Mouse (Mus musculus) right cerebral cortex, adult 2 months (tissue): ENCODE data around the gene E330017A01Rik.

Experiments
- DNase-seq, 2 experiments: peaks; one replicate each; pipeline ENCODE4 v3.0.0; 2021 to 2022; ENCODE audit warnings: low spot score in 2 of 2

Gene E330017A01Rik

GRCm38 (mm10) chr16:58663021-58663420 is 24.5 kb upstream of the E330017A01Rik start:
- no peak for DNase-seq

DNA sequence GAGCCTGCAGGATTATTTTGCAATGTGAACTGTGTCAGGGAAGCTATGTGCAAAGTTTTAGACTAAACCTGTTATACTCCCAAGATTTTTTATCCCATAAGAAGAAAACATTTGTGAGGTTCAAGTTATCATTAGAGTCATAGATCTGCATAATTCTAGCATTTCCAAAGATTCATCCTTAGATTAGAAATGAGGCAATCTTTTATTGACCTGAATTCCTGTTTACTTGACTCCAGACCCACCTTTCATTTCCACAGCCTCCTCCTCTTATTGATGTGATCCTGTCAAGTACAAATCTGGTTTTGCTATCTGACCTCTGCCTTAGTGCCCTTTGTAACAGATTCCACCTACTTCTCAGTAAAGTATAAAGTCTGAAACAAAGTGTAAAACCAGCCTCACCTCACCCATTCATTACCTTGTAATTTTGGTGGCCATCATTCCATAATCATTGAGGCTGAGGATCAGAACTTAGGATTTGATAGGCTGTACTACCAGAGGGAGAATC is 23.8 kb upstream of the E330017A01Rik start:
- DNase-seq = no peak

GRCm38 (mm10) chr16:58661826-58662225 is 23.3 kb upstream of the E330017A01Rik start:
- no peak for DNase-seq

- DNase-seq = no peak
These were observed 20.1 kb upstream of the E330017A01Rik start for GRCm38 (mm10) chr16:58658668-58659067.

- DNase-seq = no peak
These were observed 18.0 kb upstream of the E330017A01Rik start for GRCm38 (mm10) chr16:58656526-58656925.

GRCm38 (mm10) chr16:58655751-58656150 is 17.2 kb upstream of the E330017A01Rik start:
- no peak for DNase-seq

DNA sequence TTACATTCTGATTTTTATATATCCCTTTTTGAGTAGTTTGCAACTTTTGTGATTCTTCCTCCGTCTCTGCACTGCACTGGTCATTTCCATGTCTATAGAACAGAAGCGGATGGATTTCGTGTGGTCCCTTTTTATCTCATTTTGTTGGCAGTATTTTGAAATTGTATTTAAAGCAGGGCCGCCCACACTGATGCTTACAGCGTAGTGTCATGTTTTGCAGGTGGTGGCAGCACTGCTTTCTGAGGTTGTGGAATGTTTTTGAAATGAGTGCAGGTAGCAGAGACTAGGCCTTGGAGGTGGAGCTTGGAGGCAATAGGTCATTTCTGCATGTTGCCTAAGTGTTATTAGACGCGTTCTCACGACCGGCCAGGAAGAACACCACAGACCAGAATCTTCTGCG is 11.4 kb upstream of the E330017A01Rik start:
- DNase-seq = peak in 1 of 2 experiments; percentile 41

GRCm38 (mm10) chr16:58638016-58638415 is 523 bp downstream of the E330017A01Rik start:
- no peak for DNase-seq

DNA sequence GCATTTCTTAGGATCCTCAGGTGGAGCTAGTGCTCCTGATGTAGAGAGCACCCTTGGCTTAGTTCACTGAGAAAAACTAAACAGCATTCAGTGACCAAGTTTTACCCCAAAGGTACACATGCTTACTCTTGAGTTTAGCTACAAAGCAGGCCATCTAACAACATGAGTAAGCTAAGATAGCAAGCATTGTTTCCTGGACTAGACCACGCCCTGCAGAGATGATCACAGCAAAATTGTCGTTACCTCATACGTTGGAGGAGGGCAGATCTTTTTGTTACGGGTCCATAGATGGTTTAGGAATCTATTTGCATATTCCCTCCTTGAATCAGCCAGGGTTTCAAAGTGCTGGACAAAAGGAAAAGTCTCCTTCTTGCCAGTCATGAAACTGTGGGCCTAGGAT is 1.1 kb downstream of the E330017A01Rik start:
- no peak for DNase-seq

DNA sequence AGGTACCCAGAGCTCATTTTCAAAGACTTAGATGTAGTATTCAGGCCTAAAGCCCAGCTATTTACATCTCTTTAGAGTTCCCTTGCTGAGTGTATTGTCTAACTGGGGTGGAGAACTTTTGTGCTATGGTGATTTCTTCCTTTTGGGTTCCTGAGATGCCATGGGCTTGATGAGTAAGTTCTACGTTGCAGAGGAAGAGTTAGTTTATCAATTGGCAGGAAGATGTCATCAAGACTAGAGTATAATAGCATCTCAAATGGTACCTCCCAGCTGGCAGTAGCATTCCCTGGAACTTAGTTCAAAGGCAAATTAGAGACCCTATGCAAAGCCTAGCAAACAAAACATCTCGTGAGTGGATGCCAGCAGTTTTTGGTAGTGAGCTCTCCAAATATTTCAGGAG is 2.7 kb downstream of the E330017A01Rik start:
- DNase-seq = no peak

GRCm38 (mm10) chr16:58629736-58630135 is 8.8 kb downstream of the E330017A01Rik start:
- DNase-seq = no peak

- DNase-seq = no peak
These were observed 9.6 kb downstream of the E330017A01Rik start for GRCm38 (mm10) chr16:58628968-58629367.

GRCm38 (mm10) chr16:58628336-58628680 is 10.2 kb downstream of the E330017A01Rik start:
- DNase-seq = no peak

- no peak for DNase-seq
These were observed 10.8 kb downstream of the E330017A01Rik start for GRCm38 (mm10) chr16:58627597-58628335.

DNA sequence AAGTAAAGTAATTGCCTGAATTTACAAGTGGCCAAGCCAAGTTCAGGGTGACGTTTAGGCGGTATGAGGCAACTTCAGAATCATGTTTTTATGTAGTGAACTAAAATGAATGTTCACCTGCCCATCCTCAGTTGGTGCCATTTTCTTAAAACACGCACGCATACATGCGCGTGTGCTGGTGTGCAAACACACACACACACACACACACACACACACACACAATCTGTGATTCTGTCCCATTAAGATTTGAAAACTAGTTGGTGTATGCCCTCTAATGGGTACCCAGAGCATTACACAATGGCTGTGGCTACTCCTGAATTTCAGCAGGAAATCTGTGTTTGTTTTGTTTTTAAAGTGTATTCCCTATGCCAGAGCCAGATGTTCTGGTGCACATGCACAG is 14.6 kb downstream of the E330017A01Rik start:
- peak; percentile 53 to 59 for DNase-seq

DNA sequence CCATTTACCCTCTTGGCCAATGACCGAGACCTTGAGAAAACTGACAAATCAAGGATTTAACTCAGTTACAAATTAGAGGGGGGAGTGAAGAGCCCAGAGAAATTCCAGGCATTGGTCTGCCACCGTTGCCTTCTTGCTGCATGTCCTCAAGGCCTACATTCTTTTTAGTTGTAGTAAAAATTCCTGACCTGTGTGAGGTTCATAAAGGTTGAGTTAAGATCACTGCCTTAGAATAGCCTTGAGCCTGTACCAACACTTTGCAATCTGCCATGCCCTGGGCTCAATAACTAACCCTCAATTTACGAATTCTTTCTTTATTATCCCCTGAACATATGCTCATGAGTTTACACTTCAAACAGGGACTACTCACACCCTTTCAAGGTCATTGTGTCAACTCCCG is 15.4 kb downstream of the E330017A01Rik start:
- no peak for DNase-seq

GRCm38 (mm10) chr16:58622377-58622776 is 16.2 kb downstream of the E330017A01Rik start:
- DNase-seq = no peak

- DNase-seq = no peak
These were observed 21.2 kb downstream of the E330017A01Rik start for GRCm38 (mm10) chr16:58617346-58617745.

DNA sequence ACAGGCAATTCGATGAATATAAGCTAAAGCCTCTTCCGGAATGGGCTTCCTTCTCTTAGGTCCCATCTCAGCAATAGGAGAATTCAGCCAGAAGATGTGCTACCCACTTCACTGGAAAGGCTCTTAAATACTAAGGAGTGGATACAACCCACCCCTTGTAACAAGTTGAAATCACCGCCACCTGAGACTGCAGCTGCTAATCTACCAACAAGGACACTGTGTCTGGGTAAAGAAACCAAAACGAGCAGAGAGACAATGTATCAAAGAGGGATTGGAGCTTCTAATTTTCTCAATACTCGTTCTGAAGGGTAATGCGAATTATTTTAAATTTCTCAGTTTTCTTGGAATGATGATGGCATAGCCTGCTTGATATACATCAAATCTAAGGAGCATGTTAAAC is 21.7 kb downstream of the E330017A01Rik start, which contains the start of gene Gm813:
Gene Gm813, minus strand, starts transcription at position 101 of the 400 bp plus-strand sequence.
- DNase-seq = no peak

- no peak for DNase-seq
These were observed 25.6 kb downstream of the E330017A01Rik start for GRCm38 (mm10) chr16:58612969-58613368.

GRCm38 (mm10) chr16:58607101-58607500 is 31.4 kb downstream of the E330017A01Rik start:
- no peak for DNase-seq

DNA sequence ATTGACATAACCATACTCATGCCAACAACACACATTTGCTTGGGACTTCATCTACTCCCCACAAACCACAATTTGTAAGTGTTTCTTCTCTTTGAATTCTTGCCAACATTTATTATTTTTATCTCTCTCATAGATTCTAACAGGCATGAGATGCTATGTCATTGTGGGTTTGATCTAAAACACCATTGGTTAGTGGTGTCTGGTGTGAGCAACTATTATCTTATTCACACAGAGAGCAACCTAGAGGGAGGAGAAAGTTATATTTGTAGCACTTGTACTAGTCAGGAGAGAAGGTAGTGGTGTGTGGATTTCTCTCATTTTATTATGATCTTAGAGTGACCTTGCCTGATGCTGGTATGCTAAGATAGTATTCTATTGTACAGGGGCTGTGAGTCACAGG is 33.9 kb downstream of the E330017A01Rik start:
- DNase-seq = no peak

DNA sequence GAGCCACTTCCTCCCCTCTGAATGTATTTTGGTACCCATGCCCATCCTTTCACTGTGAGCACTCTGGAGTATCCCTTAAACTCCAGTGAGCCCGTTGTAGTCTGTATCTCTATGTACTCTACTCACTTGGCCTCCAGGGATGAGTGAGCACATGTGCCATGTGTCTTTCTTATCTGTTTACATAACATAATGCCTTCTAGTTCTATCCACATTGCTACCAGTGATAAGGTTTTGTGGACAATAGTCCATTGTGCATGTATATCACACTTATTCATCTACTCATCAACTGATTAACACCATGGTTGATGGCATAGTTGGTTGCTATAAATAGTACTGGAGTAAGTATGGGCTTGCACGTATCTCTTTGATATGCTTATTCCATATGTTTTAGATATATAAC is 34.7 kb downstream of the E330017A01Rik start:
- no peak for DNase-seq

GRCm38 (mm10) chr16:58600846-58601245 is 37.7 kb downstream of the E330017A01Rik start:
- DNase-seq = peak in 1 of 2 experiments; percentile 3
